Mouse (Mus musculus) erythroblast, embryonic 14.5 days (primary cell): ENCODE results near the gene Etnk2. TPM values are rescaled to one million over a fixed set of nuclear protein-coding genes. Genes with fewer than 3 reads are reported as not detected.

ENCODE experiments used
- H3K27me3 ChIP-seq: 2 replicates; pipeline ENCODE4 v1.6.1; 2012; ENCODE audit warnings: inconsistent platforms; ENCODE audit not compliant: control insufficient read depth
- H3K36me3 ChIP-seq: 2 replicates; pipeline ENCODE4 v1.6.1; 2012; ENCODE audit warnings: mild to moderate bottlenecking, inconsistent platforms; ENCODE audit not compliant: control insufficient read depth
- H3K4me1 ChIP-seq: 2 replicates; pipeline ENCODE4 v1.6.1; 2012; ENCODE audit warnings: inconsistent platforms; ENCODE audit not compliant: control insufficient read depth
- H3K4me3 ChIP-seq: replicated peaks from 2 replicates; pipeline ENCODE3; 2012; ENCODE audit warnings: moderate library complexity, mild to moderate bottlenecking, inconsistent platforms
- H3K9me3 ChIP-seq: 2 replicates; pipeline ENCODE4 v1.6.1; 2012; ENCODE audit warnings: low read length, inconsistent platforms, mixed read lengths; ENCODE audit not compliant: control insufficient read depth
- GATA1 ChIP-seq: IDR thresholded peaks from 2 replicates; pipeline ENCODE4 v1.6.1; 2012; ENCODE audit warnings: low read length, inconsistent platforms, mixed read lengths
- TAL1 ChIP-seq: IDR thresholded peaks from 3 replicates; pipeline ENCODE4 v1.6.1; 2012; ENCODE audit warnings: low read length, inconsistent platforms, mixed read lengths
- polyA plus RNA-seq: library from polyadenylated mRNA; stranded (reverse); fragments of >175 nt; gene quantifications from 2 replicates; pipeline ENCODE4 v1.2.3, GENCODE M21; 2012

Gene Etnk2
- polyA plus RNA-seq, 1 experiment: not detected

DNA sequence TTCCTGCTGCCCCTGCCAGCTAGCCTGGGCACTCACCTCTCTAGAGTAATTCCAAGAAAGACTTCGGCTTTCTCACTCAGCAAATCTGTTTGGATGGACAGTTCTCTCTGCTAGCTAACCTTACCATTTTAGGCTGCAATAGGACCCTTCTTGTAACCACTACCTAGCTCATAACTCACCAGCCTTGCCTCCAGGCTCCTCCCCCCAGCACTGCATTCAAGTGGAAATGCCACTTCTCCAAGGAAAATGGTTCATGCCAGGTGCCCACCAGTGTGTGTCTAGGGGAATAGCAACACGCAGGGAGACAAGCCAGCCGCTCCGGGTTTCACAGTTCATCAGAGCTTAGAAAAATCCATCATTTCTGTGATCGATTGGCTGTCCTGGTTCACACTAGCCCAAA is 14.2 kb downstream of the Etnk2 start:
- Histone ChIP-seq H3K9me3 (no peaks in the 10 kb centered on the region), H3K27me3 (no peaks in the 10 kb centered on the region)
- TF ChIP-seq GATA1 (no peak), TAL1 (no peak)

GRCm38 (mm10) chr1:133379254-133379985 is 16.0 kb downstream of the Etnk2 start:
- Histone ChIP-seq H3K36me3 (peaks cover 5% of the 10 kb centered on the region; the same call in 1 of the 2 replicates), H3K27me3 (no peaks in the 10 kb centered on the region), H3K9me3 (no peaks in the 10 kb centered on the region), H3K4me3 (no peak overlapping the region), H3K4me1 (no peaks in the 10 kb centered on the region)
- TF ChIP-seq TAL1: no peak
- TF ChIP-seq GATA1: no peak

More for the DNA sequence above, 14.2 kb downstream of the Etnk2 start:
- Histone ChIP-seq H3K4me3 (no peak overlapping the region), H3K36me3 (no peaks in the 10 kb centered on the region), H3K4me1 (no peaks in the 10 kb centered on the region)

DNA sequence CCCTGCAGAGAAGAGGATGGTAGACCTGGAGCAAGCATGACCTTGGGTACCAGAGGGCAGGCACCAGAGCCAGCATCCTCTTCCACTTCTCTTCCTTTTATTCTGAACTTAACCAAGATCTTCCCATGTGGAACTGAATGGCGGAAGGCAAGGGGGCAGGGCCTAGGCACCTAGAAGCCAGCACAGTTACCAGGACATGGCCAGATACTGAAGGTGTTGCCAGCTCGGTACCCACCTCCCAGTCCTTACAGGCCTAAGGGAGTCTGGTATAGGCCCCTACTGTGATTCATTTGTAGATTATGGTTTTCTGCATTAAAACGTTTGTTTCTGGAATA is 16.6 kb downstream of the Etnk2 start:
- TF ChIP-seq TAL1: no peak
- TF ChIP-seq GATA1: no peak
- peaks cover 5% of the 10 kb centered on the region; the same call in 1 of the 2 replicates for H3K36me3 ChIP-seq
- H3K4me1 ChIP-seq: no peaks in the 10 kb centered on the region
- no peaks in the 10 kb centered on the region for H3K27me3 ChIP-seq
- no peak overlapping the region for H3K4me3 ChIP-seq
- H3K9me3 ChIP-seq: no peaks in the 10 kb centered on the region

- Histone ChIP-seq H3K4me3 (no peak overlapping the region), H3K36me3 (peaks cover 5% of the 10 kb centered on the region; the same call in 1 of the 2 replicates), H3K9me3 (no peaks in the 10 kb centered on the region), H3K4me1 (peaks cover under 1% of the 10 kb centered on the region; the same call in 1 of the 2 replicates), H3K27me3 (no peaks in the 10 kb centered on the region)
- no peak for TF ChIP-seq TAL1
- no peak for TF ChIP-seq GATA1
Measured at GRCm38 (mm10) chr1:133380347-133381065, 17.1 kb downstream of the Etnk2 start.

GRCm38 (mm10) chr1:133382008-133382407 is 18.6 kb downstream of the Etnk2 start:
- peaks cover 5% of the 10 kb centered on the region for H3K4me1 ChIP-seq

DNA sequence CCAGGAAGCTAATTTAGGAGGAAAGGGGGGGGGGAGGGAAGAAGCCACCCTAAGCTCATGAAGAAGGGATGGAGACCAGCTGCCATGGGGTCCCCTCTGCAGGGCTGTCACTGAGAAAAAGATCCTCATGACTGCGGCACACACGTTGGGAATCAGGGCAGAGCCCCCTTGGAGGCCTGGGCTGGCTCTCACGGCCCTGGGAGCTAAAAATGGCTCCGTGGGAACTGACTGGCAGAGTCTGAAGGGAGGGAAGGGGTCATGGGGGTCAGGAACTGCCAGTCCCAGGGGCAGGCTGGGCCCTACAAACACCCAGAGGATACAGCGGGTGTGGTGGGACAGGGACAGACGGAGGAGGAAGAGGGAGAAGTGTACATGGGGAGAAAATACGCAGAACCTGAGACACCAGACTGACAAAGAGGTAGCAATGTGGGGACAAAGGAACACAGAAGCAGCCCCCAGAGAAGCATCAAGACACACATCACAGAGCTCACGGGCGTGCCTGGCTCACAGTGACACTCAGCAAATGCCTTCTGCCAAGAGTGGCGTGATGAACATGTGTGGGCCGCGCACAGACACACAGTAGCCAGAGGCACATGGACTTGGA is 19.3 kb downstream of the Etnk2 start:
- H3K4me3 ChIP-seq: no peak overlapping the region
- H3K4me1 ChIP-seq: peaks cover 10% of the 10 kb centered on the region
- no peaks in the 10 kb centered on the region for H3K27me3 ChIP-seq
- H3K36me3 ChIP-seq: peaks cover 9% of the 10 kb centered on the region; the same call in 1 of the 2 replicates
- TF ChIP-seq GATA1: no peak
- TF ChIP-seq TAL1: no peak
- H3K9me3 ChIP-seq: no peaks in the 10 kb centered on the region

More at GRCm38 (mm10) chr1:133382008-133382407, 18.6 kb downstream of the Etnk2 start:
- Histone ChIP-seq H3K9me3 (no peaks in the 10 kb centered on the region), H3K36me3 (peaks cover 9% of the 10 kb centered on the region; the same call in 1 of the 2 replicates), H3K27me3 (no peaks in the 10 kb centered on the region), H3K4me3 (no peak overlapping the region)
- no peak for TF ChIP-seq TAL1

- no peaks in the 10 kb centered on the region for H3K9me3 ChIP-seq
- no peak overlapping the region for H3K4me3 ChIP-seq
- H3K36me3 ChIP-seq: peaks cover 9% of the 10 kb centered on the region; the same call in 1 of the 2 replicates
- no peaks in the 10 kb centered on the region for H3K27me3 ChIP-seq
- H3K4me1 ChIP-seq: peaks cover 13% of the 10 kb centered on the region
- TF ChIP-seq GATA1 (no peak), TAL1 (no peak)
Measured at GRCm38 (mm10) chr1:133383157-133383783, 19.9 kb downstream of the Etnk2 start.

DNA sequence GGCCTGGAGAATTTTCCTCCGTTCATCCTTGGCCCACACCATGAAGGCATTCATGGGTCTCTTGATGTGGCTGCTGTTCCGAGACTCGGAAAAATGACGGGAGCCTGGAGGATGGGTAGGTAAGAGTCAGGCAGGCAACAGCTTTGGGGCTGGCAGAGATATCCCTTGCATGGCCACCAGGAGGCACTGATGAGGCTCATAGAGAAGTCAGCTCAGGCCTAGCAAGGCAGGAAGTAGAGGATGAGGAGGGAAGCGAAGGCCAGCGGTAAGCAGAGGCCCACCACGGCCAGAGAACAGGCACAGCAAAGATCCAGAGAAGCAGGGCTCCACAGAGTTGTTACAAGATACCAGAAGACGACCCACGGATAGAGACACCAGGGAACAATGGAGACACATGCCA is 22.1 kb downstream of the Etnk2 start:
- peaks cover 12% of the 10 kb centered on the region; the same call in 1 of the 2 replicates for H3K36me3 ChIP-seq
- H3K4me3 ChIP-seq: no peak overlapping the region
- H3K27me3 ChIP-seq: no peaks in the 10 kb centered on the region
- TF ChIP-seq GATA1: no peak
- no peak for TF ChIP-seq TAL1
- no peaks in the 10 kb centered on the region for H3K9me3 ChIP-seq
- peaks cover 13% of the 10 kb centered on the region for H3K4me1 ChIP-seq
